Mouse (Mus musculus) C2C12 (cell line): ENCODE measurements around the gene Zfp423.

ENCODE experiments used
- CEBPB ChIP-seq: IDR thresholded peaks from one replicate; pipeline ENCODE4 v1.6.1; 2011; ENCODE audit warnings: low read depth, mild to moderate bottlenecking, control low read depth, moderate library complexity
- CTCF ChIP-seq: IDR thresholded peaks from one replicate; pipeline ENCODE4 v1.5.1; 2011; ENCODE audit not compliant: control insufficient read depth, insufficient read depth, insufficient read length
- FOSL1 ChIP-seq: IDR thresholded peaks from one replicate; pipeline ENCODE4 v1.8.0; 2011; ENCODE audit warnings: mild to moderate bottlenecking, low read length; ENCODE audit not compliant: poor library complexity, insufficient read depth, severe bottlenecking
- MAX ChIP-seq: IDR thresholded peaks from one replicate; pipeline ENCODE4 v1.6.1; 2011; ENCODE audit warnings: mild to moderate bottlenecking, control low read depth
- USF1 ChIP-seq: IDR thresholded peaks from one replicate; pipeline ENCODE4 v1.6.1; 2011; ENCODE audit warnings: low read depth, mild to moderate bottlenecking, control low read depth, moderate library complexity

DNA sequence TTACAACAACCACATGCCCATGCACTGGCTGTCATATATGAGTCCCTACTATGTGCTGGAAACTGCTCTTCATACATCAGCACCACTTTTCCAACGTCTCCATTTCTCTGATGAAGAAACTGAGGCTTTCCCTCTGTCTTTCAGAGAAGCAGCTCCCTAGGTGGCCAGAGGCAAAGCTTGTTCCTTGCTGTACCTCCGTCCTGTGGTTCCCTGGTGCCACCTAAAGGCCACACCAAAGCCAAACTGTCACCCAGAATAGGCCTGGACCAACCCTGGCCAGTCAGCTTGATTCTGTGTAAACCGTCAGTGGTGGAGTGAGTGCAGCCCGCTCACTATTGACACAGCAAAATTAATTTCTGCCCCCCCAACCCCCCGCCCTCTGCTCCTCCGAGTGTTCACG, 285.2 kb downstream of the Zfp423 start:
- TF ChIP-seq CTCF (no peak), FOSL1 (no peak), USF1 (no peak), CEBPB (no peak), MAX (no peak)
